Mouse (Mus musculus): ENCODE measurements around the gene Kif26b.

GRCm38 (mm10) chr1:178564800-178565199 is 35.9 kb downstream of the Kif26b start:
- TF ChIP-seq CTCF (IDR thresholded peaks at IDR 0.05; ENCODE audit: borderline replicate concordance, control insufficient read depth, extremely low read depth, insufficient read depth, low read length, poor library complexity): no peak
- no peak for TF ChIP-seq POLR2A (IDR thresholded peaks at IDR 0.05; ENCODE audit: control insufficient read depth, extremely low read depth, insufficient read depth, low read length, poor library complexity)
